Mouse (Mus musculus) embryo, embryonic 11.5 days (tissue): ENCODE data around the gene Wwc2.
"Not testable (repeated sequence)": the region's sequence is repeated elsewhere in the genome, so short reads cannot be mapped to it uniquely, and the experiment has no call there.

ENCODE experiments used
- DNase-seq: peaks from one replicate; pipeline ENCODE4 v3.0.0-alpha.2; 2012; ENCODE audit warnings: low read depth, low spot score

Gene Wwc2

GRCm38 (mm10) chr8:47851824-47852502, 138.8 kb downstream of the Wwc2 start:
- no peak for DNase-seq

- no peak for DNase-seq
Observed at GRCm38 (mm10) chr8:47849842-47850241, 140.9 kb downstream of the Wwc2 start.

GRCm38 (mm10) chr8:47847931-47848330, 142.8 kb downstream of the Wwc2 start:
- no peak for DNase-seq

GRCm38 (mm10) chr8:47847161-47847560, 143.6 kb downstream of the Wwc2 start:
- no peak for DNase-seq

GRCm38 (mm10) chr8:47845956-47846355, 144.8 kb downstream of the Wwc2 start:
- no peak for DNase-seq

- DNase-seq, result no peak
Observed at GRCm38 (mm10) chr8:47843651-47844050, 147.1 kb downstream of the Wwc2 start.

GRCm38 (mm10) chr8:47843063-47843462, 147.7 kb downstream of the Wwc2 start:
- no peak for DNase-seq

GRCm38 (mm10) chr8:47833944-47834343, 156.8 kb downstream of the Wwc2 start:
- DNase-seq, result no peak

GRCm38 (mm10) chr8:47832616-47833015, 158.1 kb downstream of the Wwc2 start:
- DNase-seq, result no peak

- DNase-seq, result no peak
Observed at GRCm38 (mm10) chr8:47826911-47827310, 163.8 kb downstream of the Wwc2 start.

GRCm38 (mm10) chr8:47825596-47825995, 165.1 kb downstream of the Wwc2 start:
- DNase-seq, result no peak

GRCm38 (mm10) chr8:47824182-47824581, 166.5 kb downstream of the Wwc2 start, which contains the start of gene Cldn22:
Cldn22 (plus strand) TSS chr8:47824482.
- DNase-seq, result no peak

- DNase-seq, result no peak
Observed at GRCm38 (mm10) chr8:47823777-47824176, 166.9 kb downstream of the Wwc2 start.

GRCm38 (mm10) chr8:47822541-47822940, 168.2 kb downstream of the Wwc2 start:
- not testable (repeated sequence) for DNase-seq

GRCm38 (mm10) chr8:47821843-47822242, 168.9 kb downstream of the Wwc2 start, which contains the start of gene Cldn24:
Cldn24 (plus strand) TSS chr8:47822143.
- DNase-seq, result no peak

GRCm38 (mm10) chr8:47820914-47821772, 169.6 kb downstream of the Wwc2 start:
- DNase-seq, result no peak

- no peak for DNase-seq
Observed at GRCm38 (mm10) chr8:47819034-47819433, 171.7 kb downstream of the Wwc2 start.

- DNase-seq, result no peak
Observed at GRCm38 (mm10) chr8:47811221-47811620, 179.5 kb downstream of the Wwc2 start.

GRCm38 (mm10) chr8:47810666-47811015, 180.1 kb downstream of the Wwc2 start:
- no peak for DNase-seq

- no peak for DNase-seq
Observed at GRCm38 (mm10) chr8:47809970-47810665, 180.6 kb downstream of the Wwc2 start.

GRCm38 (mm10) chr8:47804262-47804661, 186.5 kb downstream of the Wwc2 start:
- DNase-seq, result no peak

GRCm38 (mm10) chr8:47802349-47802748, 188.4 kb downstream of the Wwc2 start:
- no peak for DNase-seq
